Mouse (Mus musculus) embryo, embryonic 11.5 days (tissue): ENCODE results near the gene Lgr6.
"Not testable (repeated sequence)": the region's sequence is repeated elsewhere in the genome, so short reads cannot be mapped to it uniquely, and the experiment has no call there.

ENCODE experiments used
- DNase-seq: peaks from one replicate; pipeline ENCODE4 v3.0.0-alpha.2; 2012; ENCODE audit warnings: low read depth, low spot score

Lgr6 gene

GRCm38 (mm10) chr1:135128986-135129385, 23.9 kb upstream of the Lgr6 start:
- no peak for DNase-seq

GRCm38 (mm10) chr1:135128011-135128441, 22.9 kb upstream of the Lgr6 start:
- no peak for DNase-seq

GRCm38 (mm10) chr1:135126443-135127027, 21.5 kb upstream of the Lgr6 start:
- no peak for DNase-seq

- no peak for DNase-seq
These were observed 20.9 kb upstream of the Lgr6 start for GRCm38 (mm10) chr1:135125990-135126389.

- DNase-seq: no peak
These were observed 19.7 kb upstream of the Lgr6 start for GRCm38 (mm10) chr1:135124573-135125363.

GRCm38 (mm10) chr1:135112661-135113060, 7.6 kb upstream of the Lgr6 start:
- no peak for DNase-seq

- not testable (repeated sequence) for DNase-seq
These were observed 6.2 kb upstream of the Lgr6 start for GRCm38 (mm10) chr1:135111271-135111670.

- DNase-seq: peak; percentile 59
These were observed 5.0 kb upstream of the Lgr6 start for GRCm38 (mm10) chr1:135110075-135110474.

GRCm38 (mm10) chr1:135108611-135109010, 3.5 kb upstream of the Lgr6 start:
- DNase-seq: no peak

- peak; percentile 54 for DNase-seq
These were observed 875 bp upstream of the Lgr6 start for GRCm38 (mm10) chr1:135105951-135106350.

GRCm38 (mm10) chr1:135100400-135100799, 4.7 kb downstream of the Lgr6 start:
- no peak for DNase-seq

GRCm38 (mm10) chr1:135098441-135098840, 6.6 kb downstream of the Lgr6 start:
- no peak for DNase-seq

- DNase-seq: no peak
These were observed 7.6 kb downstream of the Lgr6 start for GRCm38 (mm10) chr1:135097441-135097840.

- DNase-seq: no peak
These were observed 8.8 kb downstream of the Lgr6 start for GRCm38 (mm10) chr1:135096312-135096711.

- DNase-seq: no peak
These were observed 9.9 kb downstream of the Lgr6 start for GRCm38 (mm10) chr1:135095189-135095588.

GRCm38 (mm10) chr1:135094723-135095122, 10.4 kb downstream of the Lgr6 start:
- no peak for DNase-seq

GRCm38 (mm10) chr1:135090914-135091313, 14.2 kb downstream of the Lgr6 start:
- DNase-seq: no peak

GRCm38 (mm10) chr1:135089626-135090025, 15.4 kb downstream of the Lgr6 start:
- DNase-seq: no peak

- DNase-seq: no peak
These were observed 17.7 kb downstream of the Lgr6 start for GRCm38 (mm10) chr1:135087414-135087813.

GRCm38 (mm10) chr1:135086015-135086414, 19.1 kb downstream of the Lgr6 start:
- DNase-seq: no peak

- DNase-seq: no peak
These were observed 19.7 kb downstream of the Lgr6 start for GRCm38 (mm10) chr1:135085296-135085871.

GRCm38 (mm10) chr1:135083465-135083864, 21.6 kb downstream of the Lgr6 start:
- DNase-seq: no peak

GRCm38 (mm10) chr1:135082267-135082666, 22.8 kb downstream of the Lgr6 start:
- no peak for DNase-seq
